Mouse (Mus musculus) erythroblast, embryonic 14.5 days (primary cell): Measurements from ENCODE around the gene Plxna3. TPM values are rescaled to one million over a fixed set of nuclear protein-coding genes. Genes with fewer than 3 reads are reported as not detected.

Experiments used
- H3K27me3 ChIP-seq: 2 replicates; pipeline ENCODE4 v1.6.1; 2012; ENCODE audit warnings: inconsistent platforms; ENCODE audit not compliant: control insufficient read depth
- H3K36me3 ChIP-seq: 2 replicates; pipeline ENCODE4 v1.6.1; 2012; ENCODE audit warnings: mild to moderate bottlenecking, inconsistent platforms; ENCODE audit not compliant: control insufficient read depth
- H3K4me1 ChIP-seq: 2 replicates; pipeline ENCODE4 v1.6.1; 2012; ENCODE audit warnings: inconsistent platforms; ENCODE audit not compliant: control insufficient read depth
- H3K4me3 ChIP-seq: replicated peaks from 2 replicates; pipeline ENCODE3; 2012; ENCODE audit warnings: moderate library complexity, mild to moderate bottlenecking, inconsistent platforms
- H3K9me3 ChIP-seq: 2 replicates; pipeline ENCODE4 v1.6.1; 2012; ENCODE audit warnings: low read length, inconsistent platforms, mixed read lengths; ENCODE audit not compliant: control insufficient read depth
- GATA1 ChIP-seq: IDR thresholded peaks from 2 replicates; pipeline ENCODE4 v1.6.1; 2012; ENCODE audit warnings: low read length, inconsistent platforms, mixed read lengths
- TAL1 ChIP-seq: IDR thresholded peaks from 3 replicates; pipeline ENCODE4 v1.6.1; 2012; ENCODE audit warnings: low read length, inconsistent platforms, mixed read lengths
- polyA plus RNA-seq: library from polyadenylated mRNA; stranded (reverse); fragments of >175 nt; gene quantifications from 2 replicates; pipeline ENCODE4 v1.2.3, GENCODE M21; 2012

Gene Plxna3
- polyA plus RNA-seq: 0.01 and 0.02 TPM in 2 replicates

GRCm38 (mm10) chrX:74328725-74329161 lies at the start of gene Plxna3:
Gene Plxna3, plus strand, starts transcription at chrX:74329066.
- Histone ChIP-seq H3K4me1 (peaks cover 29% of the 10 kb centered on the region), H3K27me3 (no peaks in the 10 kb centered on the region), H3K4me3 (peak within 1 kb of the TSS; percentile 53), H3K9me3 (no peaks in the 10 kb centered on the region), H3K36me3 (no peaks in the 10 kb centered on the region; the same call in 1 of the 2 replicates)
- TF ChIP-seq TAL1: no peak
- no peak for TF ChIP-seq GATA1

GRCm38 (mm10) chrX:74281041-74281731 lies 47.7 kb upstream of the Plxna3 start:
- no peak for TF ChIP-seq GATA1
- no peak for TF ChIP-seq TAL1
- Histone ChIP-seq H3K36me3 (peaks cover 40% of the 10 kb centered on the region), H3K9me3 (peaks cover 4% of the 10 kb centered on the region; the same call in 1 of the 2 replicates), H3K27me3 (peaks cover 5% of the 10 kb centered on the region; the same call in 1 of the 2 replicates), H3K4me1 (peaks cover 42% of the 10 kb centered on the region), H3K4me3 (peak overlapping the region; percentile 73)

GRCm38 (mm10) chrX:74281732-74282394 lies 47.0 kb upstream of the Plxna3 start, which contains the start of the genes Taz and Dnase1l1:
Gene Taz, plus strand, starts transcription at chrX:74281912.
Gene Dnase1l1, minus strand, starts transcription at chrX:74282337.
- H3K9me3 ChIP-seq: peaks cover 4% of the 10 kb centered on the region; the same call in 1 of the 2 replicates
- H3K27me3 ChIP-seq: peaks cover 5% of the 10 kb centered on the region; the same call in 1 of the 2 replicates
- peak within 1 kb of the TSS; percentile 73 for H3K4me3 ChIP-seq
- H3K36me3 ChIP-seq: peaks cover 33% of the 10 kb centered on the region
- H3K4me1 ChIP-seq: peaks cover 42% of the 10 kb centered on the region
- TF ChIP-seq TAL1 (no peak), GATA1 (no peak)

GRCm38 (mm10) chrX:74282395-74283091 lies 46.3 kb upstream of the Plxna3 start:
- peak overlapping the region; percentile 73 for H3K4me3 ChIP-seq
- TF ChIP-seq TAL1: no peak
- no peak for TF ChIP-seq GATA1
- peaks cover 40% of the 10 kb centered on the region for H3K4me1 ChIP-seq
- H3K27me3 ChIP-seq: peaks cover 5% of the 10 kb centered on the region; the same call in 1 of the 2 replicates
- peaks cover 4% of the 10 kb centered on the region; the same call in 1 of the 2 replicates for H3K9me3 ChIP-seq
- H3K36me3 ChIP-seq: peaks cover 27% of the 10 kb centered on the region

GRCm38 (mm10) chrX:74283092-74283437 lies 45.8 kb upstream of the Plxna3 start:
- peak overlapping the region; percentile 73 for H3K4me3 ChIP-seq
- TF ChIP-seq TAL1: no peak
- TF ChIP-seq GATA1: no peak

GRCm38 (mm10) chrX:74293431-74293830 lies 35.4 kb upstream of the Plxna3 start:
- TF ChIP-seq TAL1: no peak
- no peak for TF ChIP-seq GATA1
- H3K4me1 ChIP-seq: peaks cover 18% of the 10 kb centered on the region
- H3K4me3 ChIP-seq: no peak overlapping the region
- no peaks in the 10 kb centered on the region; the same call in 1 of the 2 replicates for H3K27me3 ChIP-seq
- H3K36me3 ChIP-seq: peaks cover 21% of the 10 kb centered on the region
- peaks cover 3% of the 10 kb centered on the region; the same call in 1 of the 2 replicates for H3K9me3 ChIP-seq

More at GRCm38 (mm10) chrX:74283092-74283437, 45.8 kb upstream of the Plxna3 start:
- Histone ChIP-seq H3K27me3 (peaks cover 5% of the 10 kb centered on the region; the same call in 1 of the 2 replicates), H3K4me1 (peaks cover 38% of the 10 kb centered on the region), H3K9me3 (peaks cover 4% of the 10 kb centered on the region; the same call in 1 of the 2 replicates), H3K36me3 (peaks cover 29% of the 10 kb centered on the region)

- Histone ChIP-seq H3K27me3 (no peaks in the 10 kb centered on the region; the same call in 1 of the 2 replicates), H3K4me1 (peaks cover 39% of the 10 kb centered on the region), H3K9me3 (peaks cover 3% of the 10 kb centered on the region; the same call in 1 of the 2 replicates), H3K4me3 (peak within 1 kb of the TSS; percentile 83), H3K36me3 (peaks cover 35% of the 10 kb centered on the region)
- no peak for TF ChIP-seq GATA1
- TF ChIP-seq TAL1: no peak
These were observed 32.1 kb upstream of the Plxna3 start, which contains the start of gene Atp6ap1 for GRCm38 (mm10) chrX:74296538-74297448. Gene Atp6ap1, plus strand, starts transcription at chrX:74297097.

- H3K36me3 ChIP-seq: peaks cover 51% of the 10 kb centered on the region
- no peak for TF ChIP-seq TAL1
- no peak for TF ChIP-seq GATA1
These were observed 30.5 kb upstream of the Plxna3 start for GRCm38 (mm10) chrX:74298348-74298747.

More at GRCm38 (mm10) chrX:74298348-74298747, 30.5 kb upstream of the Plxna3 start:
- Histone ChIP-seq H3K9me3 (peaks cover 3% of the 10 kb centered on the region; the same call in 1 of the 2 replicates), H3K4me3 (peak overlapping the region; percentile 53), H3K27me3 (no peaks in the 10 kb centered on the region; the same call in 1 of the 2 replicates), H3K4me1 (peaks cover 39% of the 10 kb centered on the region)
